Mouse (Mus musculus) embryonic fibroblast, embryonic 13.5 days (primary cell): ENCODE results near the gene Gm29609. TPM values are rescaled to one million over a fixed set of nuclear protein-coding genes. Genes with fewer than 3 reads are reported as not detected.

Experiments
- H3K27ac ChIP-seq: 2 replicates; pipeline ENCODE4 v1.5.1; 2012; ENCODE audit warnings: low read length, control low read depth, inconsistent platforms; ENCODE audit not compliant: insufficient read depth
- H3K4me1 ChIP-seq: 2 replicates; pipeline ENCODE4 v1.6.1; 2011; ENCODE audit warnings: low read length; ENCODE audit not compliant: control insufficient read depth, insufficient read depth
- H3K4me3 ChIP-seq: 2 replicates; pipeline ENCODE4 v1.5.1; 2011; ENCODE audit warnings: mild to moderate bottlenecking, control low read depth, low read length; ENCODE audit not compliant: insufficient read depth
- CTCF ChIP-seq: IDR thresholded peaks from 2 replicates; pipeline ENCODE4 v1.5.1; 2011; ENCODE audit warnings: mild to moderate bottlenecking, control low read depth, low read length, moderate library complexity, borderline replicate concordance; ENCODE audit not compliant: insufficient read depth
- POLR2A ChIP-seq: IDR thresholded peaks from 2 replicates; pipeline ENCODE4 v1.6.1; 2011; ENCODE audit warnings: low read depth, mild to moderate bottlenecking, control low read depth, low read length, moderate library complexity
- polyA plus RNA-seq: library from polyadenylated mRNA; stranded (reverse); fragments of >200 nt; gene quantifications from 2 replicates; pipeline ENCODE4 v1.2.4, GENCODE M21; 2011; ENCODE audit warnings: low read depth; ENCODE audit not compliant: missing spikeins, insufficient read length

Gene Gm29609
- polyA plus RNA-seq, 1 experiment, result 2.7 TPM

DNA sequence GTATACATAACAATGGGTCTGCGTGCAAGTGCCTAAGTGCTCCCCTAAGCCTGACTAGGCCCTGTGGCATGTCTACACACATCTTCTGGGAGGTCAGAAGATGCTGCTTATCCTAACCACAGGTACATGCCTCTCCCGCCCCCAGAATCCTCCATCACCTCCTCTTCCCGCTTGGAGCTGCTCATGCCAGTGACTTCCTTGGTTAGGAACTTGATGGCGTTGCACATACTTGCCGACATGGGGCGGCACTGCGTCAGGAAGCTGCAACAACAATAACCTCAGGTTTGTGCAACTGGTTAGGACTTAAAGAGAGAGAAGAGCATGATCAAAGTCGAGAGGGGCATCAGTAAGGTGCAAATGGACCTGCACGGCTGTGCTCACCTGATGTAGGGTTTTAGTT, 10.5 kb upstream of the Gm29609 start:
- no peak overlapping the region for H3K4me3 ChIP-seq
- no peak overlapping the region for H3K27ac ChIP-seq
- TF ChIP-seq POLR2A, result no peak
- no peak for TF ChIP-seq CTCF
- H3K4me1 ChIP-seq, result no peaks in the 10 kb centered on the region

- H3K4me1 ChIP-seq, result no peaks in the 10 kb centered on the region
- no peak overlapping the region for H3K4me3 ChIP-seq
- TF ChIP-seq CTCF (no peak), POLR2A (no peak)
- H3K27ac ChIP-seq, result no peak overlapping the region
These were observed 8.6 kb upstream of the Gm29609 start for GRCm38 (mm10) chr5:31188223-31188840.

DNA sequence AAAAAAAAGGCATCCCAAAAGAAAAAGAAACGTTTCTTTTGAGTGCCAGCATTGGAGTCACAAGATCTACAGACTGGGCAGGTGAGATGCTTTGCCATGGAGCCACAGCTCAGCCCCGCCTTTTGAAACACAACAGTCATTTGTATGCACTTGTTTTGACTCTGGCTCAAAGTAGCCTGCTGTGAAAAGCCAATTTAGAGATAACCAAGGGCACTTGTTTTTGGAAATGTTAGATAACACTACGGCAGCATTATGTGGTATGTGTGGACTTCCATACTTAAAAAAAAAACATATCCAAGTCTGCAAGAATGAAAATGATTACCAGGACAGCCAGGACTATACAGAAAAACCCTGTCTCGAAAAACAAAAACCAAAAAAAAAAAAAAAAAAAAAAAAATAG, 4.0 kb upstream of the Gm29609 start:
- no peak for TF ChIP-seq POLR2A
- TF ChIP-seq CTCF, result no peak
- H3K27ac ChIP-seq, result no peak overlapping the region
- H3K4me3 ChIP-seq, result no peak overlapping the region
- no peaks in the 10 kb centered on the region for H3K4me1 ChIP-seq

- H3K4me3 ChIP-seq, result no peak overlapping the region
- H3K27ac ChIP-seq, result no peak overlapping the region
- no peak for TF ChIP-seq CTCF
- TF ChIP-seq POLR2A, result peak; percentile 26; the same call in 1 of the 2 replicates
- no peaks in the 10 kb centered on the region for H3K4me1 ChIP-seq
These were observed 1.6 kb upstream of the Gm29609 start for GRCm38 (mm10) chr5:31181183-31181770.

DNA sequence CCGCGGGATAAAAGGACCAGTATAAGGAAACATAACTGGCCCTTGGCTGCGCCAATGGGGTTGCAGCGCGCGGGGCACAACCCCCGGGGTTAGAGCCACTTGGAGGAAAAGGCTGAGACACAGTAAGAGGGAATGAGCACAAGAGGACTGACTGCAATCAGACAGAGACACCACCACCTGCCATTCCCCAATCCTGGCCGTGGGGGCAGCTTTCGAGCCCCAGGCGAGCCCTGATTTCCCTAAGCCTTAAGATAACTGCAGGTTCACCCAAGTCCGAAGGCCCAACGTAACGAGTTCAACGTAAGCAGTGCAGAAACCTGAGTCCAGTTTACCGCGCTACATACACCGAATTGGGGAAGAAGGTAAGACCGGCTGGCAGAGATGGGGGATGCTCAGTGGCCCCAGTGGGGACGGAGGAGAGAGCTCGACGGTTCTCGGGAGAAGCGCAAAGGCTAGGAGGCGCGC, 378 bp downstream of the Gm29609 start:
- Histone ChIP-seq H3K4me3 (peak overlapping the region; percentile 96), H3K4me1 (no peaks in the 10 kb centered on the region), H3K27ac (peak overlapping the region; percentile 96)
- 0 out of 2 replicates have a peak, but pooled peaks have one; percentile 33 for TF ChIP-seq POLR2A
- no peak for TF ChIP-seq CTCF

DNA sequence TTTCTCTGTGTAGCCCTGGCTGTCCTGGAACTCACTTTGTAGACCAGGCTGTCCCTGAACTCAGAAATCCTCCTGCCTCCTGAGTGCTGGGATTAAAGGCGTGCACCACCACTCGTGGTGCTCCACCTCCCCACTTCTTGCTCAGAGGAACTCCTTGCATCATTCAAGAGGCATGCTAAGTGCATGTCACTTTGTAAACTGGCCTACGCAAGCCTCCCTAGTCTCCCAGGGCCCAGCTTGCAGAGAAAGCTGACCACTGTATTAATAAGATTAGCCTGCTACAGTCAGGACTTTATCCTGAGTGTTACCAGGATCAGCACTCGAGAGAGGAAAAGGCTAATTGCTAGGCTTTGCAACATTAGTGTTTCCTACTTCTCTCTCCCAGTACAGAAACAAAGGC, 11.1 kb downstream of the Gm29609 start:
- H3K27ac ChIP-seq, result no peak overlapping the region
- no peak overlapping the region for H3K4me3 ChIP-seq
- no peaks in the 10 kb centered on the region for H3K4me1 ChIP-seq
- no peak for TF ChIP-seq CTCF
- TF ChIP-seq POLR2A, result no peak

DNA sequence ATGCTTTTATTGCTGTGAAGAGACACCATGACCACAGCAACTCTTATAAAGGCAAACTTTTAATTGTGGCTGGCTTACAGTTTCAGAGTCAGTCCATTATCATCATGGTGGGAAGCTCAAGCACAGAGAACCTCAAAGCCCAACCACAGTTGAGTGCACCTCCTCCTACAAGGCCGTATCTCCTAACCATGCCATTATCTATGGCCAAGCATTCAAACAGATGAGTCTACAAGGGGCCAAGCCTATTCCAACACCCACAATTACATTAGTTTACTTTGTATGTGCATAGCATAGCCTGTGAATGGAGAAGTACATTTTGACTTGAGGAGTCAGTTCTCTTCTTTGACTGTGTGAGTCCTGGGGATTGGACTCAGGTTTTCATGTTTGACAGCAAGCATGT, 14.8 kb downstream of the Gm29609 start:
- Histone ChIP-seq H3K4me1 (no peaks in the 10 kb centered on the region), H3K27ac (no peak overlapping the region), H3K4me3 (no peak overlapping the region)
- TF ChIP-seq CTCF (no peak), POLR2A (no peak)

DNA sequence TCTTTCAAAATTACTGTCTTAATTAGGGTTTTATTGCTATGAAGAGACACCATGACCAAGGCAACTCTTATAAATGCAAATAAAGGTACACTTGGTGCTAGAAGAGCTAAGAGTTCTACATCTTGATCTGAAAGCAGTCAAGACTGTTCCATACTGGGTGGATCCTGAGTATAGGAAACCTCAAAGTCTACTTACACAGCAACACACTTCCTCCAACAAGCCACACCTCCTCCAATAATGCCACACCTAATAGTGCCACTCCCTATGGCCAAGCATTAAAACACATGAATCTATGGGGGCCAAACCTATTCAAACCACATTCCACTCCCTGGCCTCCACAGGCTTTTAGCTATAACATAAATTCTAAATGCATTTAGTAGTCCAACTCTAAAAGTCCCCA, 17.2 kb downstream of the Gm29609 start:
- H3K4me1 ChIP-seq, result no peaks in the 10 kb centered on the region
- H3K4me3 ChIP-seq, result no peak overlapping the region
- H3K27ac ChIP-seq, result no peak overlapping the region
- TF ChIP-seq CTCF (no peak), POLR2A (no peak)

DNA sequence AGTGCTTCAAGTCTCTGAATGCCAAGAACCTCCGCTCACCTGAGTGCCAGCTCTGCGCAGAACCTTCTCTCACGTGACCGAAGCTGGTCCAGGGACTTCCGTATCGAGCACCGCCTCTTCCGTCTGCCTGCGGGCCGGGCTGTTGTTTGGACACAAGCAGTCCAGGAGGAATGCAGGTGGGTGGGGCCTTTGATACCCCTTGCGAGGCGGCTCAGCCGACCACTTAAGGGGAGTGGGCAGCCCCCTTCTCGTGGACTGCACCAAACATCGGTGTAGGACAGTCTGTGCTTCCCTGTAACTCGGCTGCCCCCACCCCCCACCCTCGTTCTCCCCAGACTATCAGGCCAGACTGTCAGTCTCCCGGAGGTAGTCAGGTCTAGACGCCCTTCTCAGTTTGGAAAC, 25.6 kb downstream of the Gm29609 start, which contains the start of gene Mpv17:
Gene Mpv17, minus strand, starts transcription at position 100 of the 402 bp plus-strand sequence.
- H3K4me3 ChIP-seq, result peak within 1 kb of the TSS; percentile 59
- H3K4me1 ChIP-seq, result peaks cover 4% of the 10 kb centered on the region
- TF ChIP-seq CTCF (no peak), POLR2A (peak; percentile 90)
- peak within 1 kb of the TSS; percentile 6; the same call in 1 of the 2 replicates for H3K27ac ChIP-seq

DNA sequence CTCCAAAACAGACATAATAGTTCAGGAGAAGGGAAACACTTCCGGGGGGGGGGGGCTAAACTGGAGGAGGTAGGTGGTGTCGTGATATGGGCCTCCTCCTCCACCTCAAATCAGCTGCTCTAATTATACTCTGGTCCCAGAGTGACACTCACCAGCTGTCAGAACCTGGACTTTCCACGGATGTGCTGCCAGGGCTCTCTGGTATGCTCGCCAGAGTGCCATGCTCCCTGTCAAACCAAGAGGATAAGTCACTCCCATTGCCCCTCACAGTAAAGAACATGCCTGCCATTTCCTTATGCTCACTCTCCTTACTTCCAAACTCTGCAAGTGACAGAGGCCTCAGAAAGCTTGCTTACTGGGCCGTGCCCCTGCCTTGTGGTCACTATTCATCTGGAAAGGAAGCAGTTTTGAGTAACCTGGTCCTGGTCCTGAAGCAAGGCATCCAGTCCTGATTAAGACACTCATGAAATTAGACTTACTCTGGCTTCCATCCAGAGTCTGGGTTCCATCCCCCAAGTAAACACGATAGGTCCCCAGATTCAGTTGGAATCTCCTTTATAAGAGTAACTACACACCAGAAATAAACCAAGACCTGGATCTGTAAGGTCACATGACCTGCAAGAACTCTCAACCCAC, 26.1 kb downstream of the Gm29609 start:
- Histone ChIP-seq H3K4me1 (peaks cover 4% of the 10 kb centered on the region), H3K27ac (no peak overlapping the region), H3K4me3 (peak overlapping the region; percentile 59)
- no peak for TF ChIP-seq POLR2A
- no peak for TF ChIP-seq CTCF
